Mouse (Mus musculus): Measurements from ENCODE around the gene Olfr168. TPM values are rescaled to one million over a fixed set of nuclear protein-coding genes. Genes with fewer than 3 reads are reported as not detected.
"Not testable (repeated sequence)": the region's sequence is repeated elsewhere in the genome, so short reads cannot be mapped to it uniquely, and the experiment has no call there.

The Olfr168 gene
- polyA plus RNA-seq (2015; fragmentation: Nextera tagmentation; extraction: Ambion mirVana) = not detected in 2 replicates

DNA sequence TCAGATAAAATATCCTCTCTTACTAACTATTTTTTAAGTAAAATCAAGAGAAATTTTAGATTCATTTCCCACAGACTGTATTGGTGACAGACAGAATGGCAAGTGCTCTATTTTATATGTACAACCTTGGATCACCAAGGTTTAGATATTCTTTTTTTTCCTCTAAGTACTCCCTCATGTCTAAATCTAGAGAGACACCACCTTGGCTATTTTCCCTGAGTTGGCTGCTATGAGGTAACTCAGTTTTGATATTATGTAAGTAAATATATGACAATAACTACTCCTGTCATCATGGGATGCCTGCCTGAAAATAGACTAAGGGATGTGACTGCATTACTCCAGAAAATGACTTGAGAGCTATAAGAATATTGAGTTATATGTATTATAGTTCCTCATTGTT, at the start of gene Olfr168:
Gene Olfr168, minus strand, starts transcription at position 101 of the 400 bp plus-strand sequence.
- no peaks in the 10 kb centered on the region for H3K9me3 ChIP-seq
- no peaks in the 10 kb centered on the region for H3K4me1 ChIP-seq
- no peak for ATAC-seq (ENCODE audit: borderline replicate concordance, extremely low read depth, low FRiP score, low TSS enrichment)
- no peak within 1 kb of the TSS for H3K4me2 ChIP-seq
- H3K9ac ChIP-seq = no peak within 1 kb of the TSS
- no peaks in the 10 kb centered on the region for H3K27me3 ChIP-seq
- no peaks in the 10 kb centered on the region for H3K36me3 ChIP-seq
- no peak within 1 kb of the TSS for H3K27ac ChIP-seq
- no peak within 1 kb of the TSS for H3K4me3 ChIP-seq

DNA sequence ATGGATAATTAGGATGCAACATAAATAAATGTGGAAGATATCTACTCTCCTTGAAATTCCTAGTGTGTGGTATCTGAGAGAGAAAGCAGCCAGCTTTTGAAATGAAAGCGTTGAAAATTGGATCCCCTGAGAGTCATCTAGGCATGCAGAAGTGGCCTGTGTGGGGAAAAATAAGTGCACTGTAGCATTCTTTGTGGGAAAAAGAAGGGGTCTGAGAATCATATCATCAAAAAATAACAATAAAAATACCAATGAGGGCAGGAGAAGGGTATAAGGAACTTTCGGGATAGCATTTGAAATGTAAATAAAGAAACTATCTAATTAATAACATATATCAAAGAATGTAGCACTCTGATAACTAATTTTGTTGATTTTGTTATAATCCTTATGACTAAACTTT, 36.4 kb upstream of the Olfr168 start, which contains the start of gene Olfr169:
Gene Olfr169, minus strand, starts transcription at position 101 of the 400 bp plus-strand sequence.
- H3K4me3 ChIP-seq; H3K27me3 ChIP-seq; ATAC-seq (ENCODE audit: borderline replicate concordance, extremely low read depth, low FRiP score, low TSS enrichment); H3K36me3 ChIP-seq; H3K27ac ChIP-seq; H3K4me1 ChIP-seq; H3K9ac ChIP-seq; H3K4me2 ChIP-seq; H3K9me3 ChIP-seq: not testable (repeated sequence)
- WGBS = 88% methylated on average over 2 of the region's 2 CpGs

DNA sequence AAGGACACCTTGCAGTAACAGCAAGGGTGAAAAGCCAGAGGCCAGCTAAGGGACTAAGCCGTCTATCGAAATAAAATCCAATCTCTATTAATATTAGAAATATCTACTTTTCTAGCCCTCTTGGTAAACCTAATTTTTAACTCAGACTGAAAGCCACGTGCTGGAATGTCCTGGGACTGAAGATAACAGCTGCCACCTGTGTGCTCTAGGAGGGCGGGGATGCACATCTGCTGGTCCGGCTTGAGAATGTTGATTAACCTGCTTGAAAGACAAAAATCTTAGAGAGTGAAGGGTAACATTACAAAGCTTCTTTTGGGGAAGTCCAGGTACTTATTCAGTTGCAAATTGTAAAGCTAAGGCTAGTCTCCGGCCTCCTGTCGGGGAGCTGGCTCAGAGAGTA, 18.1 kb upstream of the Olfr168 start:
- not testable (repeated sequence) for H3K4me1 ChIP-seq; H3K9ac ChIP-seq; H3K27ac ChIP-seq; H3K27me3 ChIP-seq; H3K4me2 ChIP-seq; ATAC-seq (ENCODE audit: borderline replicate concordance, extremely low read depth, low FRiP score, low TSS enrichment); H3K4me3 ChIP-seq; H3K9me3 ChIP-seq; H3K36me3 ChIP-seq
- WGBS = 79% methylated on average over 7 of the region's 7 CpGs

DNA sequence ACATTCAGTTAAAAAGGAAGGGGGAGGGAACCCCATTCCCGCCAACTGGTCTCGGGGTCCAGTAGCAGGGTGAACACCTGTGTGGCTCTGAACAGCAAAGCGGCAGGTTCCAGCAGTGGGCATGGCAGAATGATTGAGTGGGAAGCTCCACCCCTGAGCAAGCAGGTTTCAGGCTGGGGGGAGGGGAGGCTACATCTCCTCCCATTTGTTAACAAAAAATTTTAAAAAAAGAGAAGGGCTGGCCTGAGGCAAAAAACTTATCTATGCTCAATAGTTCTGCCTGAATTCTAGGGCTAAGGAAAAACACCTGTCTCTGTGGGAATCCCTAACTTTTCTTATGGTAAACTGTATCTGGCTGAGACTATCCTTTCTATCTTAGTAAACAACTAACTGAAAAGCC, 16.9 kb upstream of the Olfr168 start:
- not testable (repeated sequence) for H3K27me3 ChIP-seq; H3K4me3 ChIP-seq; H3K27ac ChIP-seq; H3K9me3 ChIP-seq; H3K9ac ChIP-seq; H3K36me3 ChIP-seq; ATAC-seq (ENCODE audit: borderline replicate concordance, extremely low read depth, low FRiP score, low TSS enrichment); H3K4me1 ChIP-seq; H3K4me2 ChIP-seq
- WGBS = 71% methylated on average over 3 of the region's 3 CpGs

DNA sequence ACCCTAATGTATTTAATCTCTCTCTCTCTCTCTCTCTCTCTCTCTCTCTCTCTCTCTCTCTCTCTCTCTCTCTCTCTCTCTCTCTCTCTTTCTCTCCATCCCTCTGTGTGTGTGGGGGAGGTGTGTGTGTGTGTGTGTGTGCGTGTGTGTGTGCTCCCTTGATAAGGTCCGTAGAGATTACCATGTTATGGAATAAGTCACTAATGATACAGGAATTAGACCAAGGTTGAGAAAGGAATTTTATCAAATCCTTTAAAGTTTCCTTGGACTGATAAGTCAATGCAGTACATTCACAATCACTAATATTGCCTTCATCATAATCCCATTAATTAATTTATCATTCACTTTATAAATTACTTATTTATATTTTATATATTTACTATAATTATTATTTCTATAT, 13.2 kb downstream of the Olfr168 start, which contains the start of gene Olfr167:
Gene Olfr167, minus strand, starts transcription at position 101 of the 400 bp plus-strand sequence.
- H3K4me3 ChIP-seq = no peak within 1 kb of the TSS
- H3K9me3 ChIP-seq = no peaks in the 10 kb centered on the region
- H3K9ac ChIP-seq = no peak within 1 kb of the TSS
- no peak within 1 kb of the TSS for H3K4me2 ChIP-seq
- H3K27me3 ChIP-seq = no peaks in the 10 kb centered on the region
- H3K36me3 ChIP-seq = no peaks in the 10 kb centered on the region
- 84% methylated on average over 2 of the region's 2 CpGs for WGBS
- no peaks in the 10 kb centered on the region for H3K4me1 ChIP-seq
- no peak for ATAC-seq (ENCODE audit: borderline replicate concordance, extremely low read depth, low FRiP score, low TSS enrichment)
- no peak within 1 kb of the TSS for H3K27ac ChIP-seq

DNA sequence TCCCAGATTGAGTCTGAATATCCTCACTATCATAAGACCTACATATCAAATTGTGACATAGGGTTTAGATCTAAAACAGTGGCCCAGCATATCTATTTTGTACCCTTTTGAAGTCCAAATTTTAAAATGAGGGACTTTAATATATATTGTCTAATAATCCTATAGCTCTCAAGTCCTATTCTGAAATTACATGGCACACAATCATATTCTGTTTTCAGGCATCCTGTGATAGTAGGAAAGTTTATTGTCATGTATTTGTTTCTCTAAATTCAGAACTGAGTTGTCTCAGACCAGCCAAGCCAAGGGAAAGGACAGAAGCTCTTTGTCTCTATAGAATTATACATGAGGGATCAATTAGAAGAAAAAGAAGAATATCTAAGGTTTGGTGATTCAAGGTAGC, 52.0 kb downstream of the Olfr168 start, which contains the start of gene Olfr166:
Gene Olfr166, plus strand, starts transcription at position 301 of the 400 bp plus-strand sequence.
- ATAC-seq (ENCODE audit: borderline replicate concordance, extremely low read depth, low FRiP score, low TSS enrichment) = no peak
- H3K4me3 ChIP-seq = no peak within 1 kb of the TSS

More for the DNA sequence above, 52.0 kb downstream of the Olfr168 start, which contains the start of gene Olfr166:
- H3K9me3 ChIP-seq = no peaks in the 10 kb centered on the region
- H3K36me3 ChIP-seq = no peaks in the 10 kb centered on the region
- no peak within 1 kb of the TSS for H3K4me2 ChIP-seq
- no peak within 1 kb of the TSS for H3K27ac ChIP-seq
- H3K9ac ChIP-seq = no peak within 1 kb of the TSS
- no peaks in the 10 kb centered on the region for H3K4me1 ChIP-seq
- no peaks in the 10 kb centered on the region for H3K27me3 ChIP-seq

Other genes starting within 250 kb of the Olfr168 start
- gene Olfr164, start 221.5 kb downstream of the Olfr168 start, polyA plus RNA-seq (2015; fragmentation: Nextera tagmentation; extraction: Ambion mirVana) = not detected in 2 replicates
- not detected in 2 replicates for gene Olfr165, start 112.4 kb downstream of the Olfr168 start, polyA plus RNA-seq (2015; fragmentation: Nextera tagmentation; extraction: Ambion mirVana)
- gene Olfr166, start 51.9 kb downstream of the Olfr168 start, polyA plus RNA-seq (2015; fragmentation: Nextera tagmentation; extraction: Ambion mirVana) = not detected in 2 replicates
- gene Olfr167, start 13.3 kb downstream of the Olfr168 start, polyA plus RNA-seq (2015; fragmentation: Nextera tagmentation; extraction: Ambion mirVana) = not detected in 2 replicates
- not detected in 2 replicates for gene Olfr169, start 36.3 kb upstream of the Olfr168 start, polyA plus RNA-seq (2015; fragmentation: Nextera tagmentation; extraction: Ambion mirVana)
- not detected in 2 replicates for gene Olfr170, start 76.3 kb upstream of the Olfr168 start, polyA plus RNA-seq (2015; fragmentation: Nextera tagmentation; extraction: Ambion mirVana)
- not detected in 2 replicates for gene Olfr171, start 94.4 kb upstream of the Olfr168 start, polyA plus RNA-seq (2015; fragmentation: Nextera tagmentation; extraction: Ambion mirVana)
- gene Lamp3, start 170.8 kb upstream of the Olfr168 start, polyA plus RNA-seq (2015; fragmentation: Nextera tagmentation; extraction: Ambion mirVana) = 10.8 and 16.2 TPM in 2 replicates
- 16.8 and 19.7 TPM in 2 replicates for gene B3gnt5, start 224.7 kb upstream of the Olfr168 start, polyA plus RNA-seq (2015; fragmentation: Nextera tagmentation; extraction: Ambion mirVana)